Mouse (Mus musculus): ENCODE measurements around the gene Gm9844.

DNA sequence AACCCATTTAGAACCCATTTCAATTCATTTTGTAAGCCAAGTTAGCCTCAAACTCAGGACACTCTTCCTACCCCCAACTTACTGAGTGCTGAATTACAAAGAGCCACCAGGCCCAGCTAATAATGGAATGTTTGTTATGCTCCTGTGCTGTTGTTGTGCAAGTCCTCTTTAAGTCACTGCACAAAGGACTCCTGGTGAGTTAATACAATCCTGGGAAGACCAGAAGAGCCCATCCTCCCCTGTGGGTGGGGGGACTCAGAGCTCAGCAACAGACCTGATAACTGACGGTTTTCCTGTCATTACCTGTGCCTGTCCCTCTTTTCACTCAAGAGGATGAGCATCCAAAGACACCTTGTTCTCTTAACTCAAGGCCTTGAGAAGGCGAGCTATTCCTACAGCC, 17.6 kb downstream of the Gm9844 start:
- TF ChIP-seq CTCF (IDR thresholded peaks at IDR 0.05; ENCODE audit: borderline replicate concordance, insufficient read depth, low read depth, low read length) (no peak), POLR2A (IDR thresholded peaks at IDR 0.05; ENCODE audit: borderline replicate concordance, insufficient read depth, low read length) (no peak)

Data from cerebellum, adult 2 months (tissue).